Mouse (Mus musculus): ENCODE measurements around the gene Elf1.

Gene Elf1

DNA sequence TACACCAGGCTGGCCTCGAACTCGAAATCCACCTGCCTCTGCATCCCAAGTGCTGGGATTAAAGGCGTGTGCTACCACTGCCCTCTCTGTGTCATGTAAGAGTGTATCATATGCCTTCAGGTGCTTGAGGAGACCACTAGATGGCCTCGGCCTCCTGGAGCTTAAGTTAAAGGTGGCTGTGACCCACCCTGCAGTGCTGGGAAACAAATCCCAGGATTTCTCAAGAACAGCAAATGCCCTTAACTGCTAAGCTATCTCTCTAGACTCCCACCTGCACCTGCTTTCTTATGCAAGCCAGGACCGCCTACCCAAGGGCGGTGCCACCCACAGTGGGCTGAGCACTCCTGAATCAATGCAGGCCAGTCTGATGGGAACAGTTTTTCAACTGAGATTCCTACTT is 83.8 kb downstream of the Elf1 start:
- DNase-seq (ENCODE audit: low read depth in 2 of 2, low spot score in 2 of 2): no peak

DNA sequence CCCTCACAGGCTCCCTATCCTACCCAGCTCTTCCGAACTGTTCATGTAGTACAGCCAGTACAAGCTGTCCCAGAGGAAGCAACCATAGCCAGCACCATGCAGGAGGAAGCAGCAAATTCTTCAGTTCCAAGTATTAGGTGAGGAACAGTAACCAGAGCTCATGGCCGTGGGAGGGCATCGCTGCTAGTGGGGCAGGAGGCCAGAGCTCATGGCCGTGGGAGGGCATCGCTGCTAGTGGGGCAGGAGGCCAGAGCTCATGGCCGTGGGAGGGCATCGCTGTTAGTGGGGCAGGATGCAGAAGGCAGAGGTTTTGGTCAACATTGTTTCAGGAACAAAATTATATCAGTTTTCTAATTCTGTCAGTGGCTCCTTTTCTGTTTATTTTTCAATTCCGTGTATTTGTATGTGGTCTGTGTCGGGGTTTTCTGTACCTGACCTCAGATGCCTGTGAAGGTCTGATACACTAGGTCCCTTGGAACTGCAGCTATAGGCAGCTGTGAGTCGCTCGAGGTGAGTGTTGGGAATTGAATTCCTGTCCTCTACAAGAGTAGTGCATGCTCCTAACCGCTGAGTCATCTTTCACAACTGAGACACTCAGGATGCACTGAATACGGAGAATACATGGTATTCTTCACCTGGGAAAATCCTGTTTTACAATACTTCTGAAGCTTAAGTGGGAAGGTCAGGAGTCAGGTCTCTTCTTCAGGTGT is 92.6 kb downstream of the Elf1 start:
- DNase-seq (ENCODE audit: low read depth in 2 of 2, low spot score in 2 of 2): no peak

DNA sequence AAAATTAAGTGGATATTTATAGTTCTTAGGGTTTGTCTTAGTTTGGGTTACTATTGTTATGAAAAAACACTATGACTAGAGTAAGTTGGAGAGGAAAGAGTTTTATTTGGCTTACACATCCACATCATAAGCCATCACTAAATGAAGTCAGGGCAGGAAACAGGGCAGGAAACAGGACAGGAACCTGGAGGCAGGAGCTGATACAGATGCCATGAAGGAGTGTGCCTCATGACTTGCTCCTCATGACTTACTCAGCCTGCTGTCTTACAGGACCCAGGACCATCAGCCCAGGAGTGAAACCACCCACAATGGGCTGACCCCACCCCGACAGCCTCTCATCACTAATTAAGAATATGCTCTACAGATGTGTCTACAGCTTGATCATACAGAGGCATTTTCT is 93.4 kb downstream of the Elf1 start:
- DNase-seq (ENCODE audit: low read depth in 2 of 2, low spot score in 2 of 2): no peak

DNA sequence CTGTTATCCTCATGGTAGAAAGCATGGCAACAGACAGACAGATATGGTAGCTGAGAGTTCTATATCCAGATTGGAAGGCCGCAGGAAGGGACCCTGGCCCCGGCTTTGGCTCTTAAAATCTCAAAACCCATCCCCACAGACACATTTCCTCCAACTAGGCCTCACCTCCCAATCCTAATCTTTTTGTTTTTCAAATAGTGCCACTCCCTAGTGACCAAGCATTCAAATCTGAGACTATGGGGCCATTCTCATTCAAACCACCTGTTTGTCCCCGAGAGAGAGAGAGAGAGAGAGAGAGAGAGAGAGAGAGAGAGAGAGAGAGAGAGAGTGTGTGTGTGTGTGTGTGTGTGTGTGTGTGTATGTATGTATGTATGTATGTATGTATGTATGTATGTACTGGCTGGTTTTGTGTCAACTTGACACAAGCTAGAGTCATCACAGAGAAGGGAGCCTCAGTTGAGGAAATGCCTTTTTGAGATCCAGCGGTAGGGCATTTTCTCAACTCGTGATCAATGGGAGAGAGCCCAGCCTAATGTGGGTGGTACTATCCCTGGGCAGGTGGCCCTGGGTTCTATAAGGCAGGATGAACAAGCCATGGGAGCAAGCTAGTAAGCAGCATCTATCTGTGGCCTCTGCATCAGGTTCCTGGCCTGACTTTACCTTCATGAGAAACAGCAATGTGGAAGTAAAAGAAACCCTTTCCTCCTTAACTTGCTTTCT is 102.7 kb downstream of the Elf1 start:
- DNase-seq (ENCODE audit: low read depth in 2 of 2, low spot score in 2 of 2): no peak

DNA sequence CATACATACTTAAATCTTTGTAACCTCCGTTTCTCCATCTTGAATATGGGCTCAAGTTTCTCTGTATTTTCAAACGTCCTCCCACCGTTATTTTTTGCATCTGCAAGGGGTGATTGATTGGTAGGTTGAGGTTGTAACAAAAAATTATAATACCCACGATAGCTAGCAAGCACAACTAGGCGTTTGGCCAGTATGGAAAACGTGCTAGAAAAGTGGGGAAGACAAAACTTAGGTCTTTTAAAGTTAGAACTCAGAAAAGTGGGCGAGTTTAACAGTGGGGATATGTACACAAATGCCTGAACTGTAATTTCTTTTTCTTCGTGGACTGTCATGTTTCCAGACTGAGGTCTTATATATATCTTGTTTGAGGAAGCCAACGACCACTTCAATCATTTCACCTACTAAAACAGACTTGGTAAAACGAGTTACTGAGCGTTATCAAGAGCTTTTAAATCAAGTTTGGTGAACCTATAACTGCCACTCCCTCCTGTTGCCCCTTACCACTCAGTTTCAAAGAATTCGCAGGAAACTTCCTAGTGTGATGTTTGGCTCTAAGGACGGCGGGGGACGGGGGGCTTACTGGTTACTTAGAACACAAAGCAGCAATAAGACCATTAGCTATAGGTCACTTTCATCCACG is 105.6 kb downstream of the Elf1 start:
- no peak for DNase-seq (ENCODE audit: low read depth in 2 of 2, low spot score in 2 of 2)

DNA sequence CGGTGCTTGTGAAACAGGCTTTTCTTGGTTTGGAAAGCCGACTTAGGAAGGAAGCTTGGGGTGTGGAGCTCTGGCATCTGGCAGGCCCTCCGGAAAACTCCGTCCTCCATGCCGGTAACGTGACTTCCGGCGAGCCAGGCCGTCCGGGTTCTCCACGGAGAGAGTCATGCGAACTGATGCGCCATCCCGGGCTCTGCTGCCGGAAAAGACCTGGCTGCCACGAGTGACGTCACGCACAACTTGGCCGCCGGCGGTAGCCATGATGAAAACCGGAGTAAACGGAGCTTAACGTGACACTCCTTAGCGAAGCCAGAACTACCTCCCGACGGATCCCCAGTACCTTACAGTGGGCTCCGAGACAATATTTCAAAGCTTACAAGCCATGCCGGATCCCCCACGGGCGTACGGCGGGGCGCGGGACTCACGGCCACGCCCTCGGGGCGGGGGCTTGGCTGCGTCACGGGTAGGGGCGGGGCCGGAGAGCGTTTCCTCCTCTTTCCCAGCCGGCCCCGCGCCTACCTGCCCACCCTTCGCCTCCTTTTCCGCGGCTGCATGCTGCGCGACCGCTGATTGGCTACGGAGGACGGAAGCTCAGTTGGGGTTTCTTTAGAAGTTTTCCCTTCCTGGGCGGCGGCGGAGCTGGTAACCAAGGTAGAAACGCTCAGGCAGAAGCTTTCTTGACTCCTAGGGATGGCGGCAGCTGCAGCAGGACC is 106.3 kb downstream of the Elf1 start, which contains the start of gene Sugt1:
Gene Sugt1 (plus strand): TSS at position 553 of the 713 bp plus-strand sequence.
- peak; percentile 96 for DNase-seq (ENCODE audit: low read depth in 2 of 2, low spot score in 2 of 2)

DNA sequence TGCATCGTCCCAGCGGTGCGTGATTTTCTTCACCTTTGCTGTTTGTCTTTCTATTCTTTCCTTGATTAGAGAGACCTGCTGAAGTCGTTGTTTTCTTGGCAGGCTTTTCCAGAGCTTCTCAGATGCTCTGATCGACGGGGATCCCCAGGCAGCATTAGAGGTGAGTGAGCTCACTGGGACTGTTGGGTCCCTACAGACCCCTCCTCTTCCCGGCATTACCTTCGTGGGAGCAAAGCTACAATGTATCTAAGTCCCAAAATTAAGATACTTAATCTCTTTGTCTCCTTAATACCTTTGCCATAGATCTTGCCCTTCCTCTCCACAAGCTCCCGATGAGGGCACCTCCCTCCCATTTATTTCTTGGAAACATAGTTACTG is 106.8 kb downstream of the Elf1 start:
- DNase-seq (ENCODE audit: low read depth in 2 of 2, low spot score in 2 of 2): no peak

DNA sequence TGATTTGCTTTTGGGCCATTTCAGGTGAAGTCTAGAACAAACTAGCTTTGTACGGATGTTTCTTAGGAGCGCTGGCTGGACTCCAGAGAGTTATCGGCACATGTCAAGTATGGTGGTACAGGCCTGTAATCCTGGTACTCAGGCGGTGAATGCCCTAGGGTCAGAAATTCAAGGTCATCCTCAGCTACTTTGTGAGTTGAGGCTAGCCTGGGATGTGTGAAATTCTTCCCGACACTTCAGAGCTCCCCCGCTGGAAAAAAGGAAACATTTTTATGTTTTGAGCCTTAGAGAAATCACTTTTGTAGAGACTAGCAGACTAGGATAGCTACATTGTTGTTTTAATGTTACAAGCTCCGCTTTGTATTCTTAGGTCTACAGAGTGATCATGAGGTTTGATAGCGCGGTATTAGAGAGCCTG is 107.5 kb downstream of the Elf1 start:
- DNase-seq (ENCODE audit: low read depth in 2 of 2, low spot score in 2 of 2): no peak

DNA sequence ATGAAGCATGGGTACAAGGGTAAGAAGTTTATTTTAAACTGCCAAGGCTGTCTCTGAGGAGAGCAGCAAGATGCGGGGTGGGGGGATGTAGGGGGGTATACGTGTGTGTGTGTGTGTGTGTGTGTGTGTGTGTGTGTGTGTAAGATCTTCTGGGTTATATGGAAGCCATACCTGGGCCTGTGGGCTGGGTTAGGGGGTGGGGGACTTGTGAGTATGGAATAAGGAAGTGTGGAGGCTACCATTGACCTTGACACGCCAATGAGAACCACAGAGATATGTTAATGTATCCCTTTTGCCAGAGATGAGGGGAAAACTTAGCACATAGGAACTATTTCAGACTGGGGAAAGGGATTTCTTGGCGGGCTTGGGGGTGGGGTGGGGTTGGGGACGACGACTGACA is 108.4 kb downstream of the Elf1 start:
- DNase-seq (ENCODE audit: low read depth in 2 of 2, low spot score in 2 of 2): no peak

DNA sequence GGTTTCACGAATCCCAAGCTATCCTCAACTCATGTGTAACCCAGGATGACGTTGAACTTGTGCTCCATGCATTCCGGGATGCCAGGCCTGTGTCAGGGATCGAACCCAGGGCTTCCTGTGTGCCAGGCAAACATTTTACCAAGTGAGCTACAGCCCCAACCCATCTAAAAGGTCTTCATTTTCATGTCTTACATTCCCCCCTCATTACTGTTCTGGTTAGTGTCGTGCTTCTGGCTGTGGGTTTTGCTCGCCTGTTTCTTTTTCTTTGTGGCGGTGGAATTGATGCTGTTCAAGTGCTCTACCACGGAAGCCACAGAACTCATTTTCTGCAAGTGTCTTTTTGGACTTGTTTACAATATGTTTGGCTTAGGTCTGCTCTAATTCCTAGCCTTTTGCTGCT is 109.9 kb downstream of the Elf1 start:
- DNase-seq (ENCODE audit: low read depth in 2 of 2, low spot score in 2 of 2): peak; percentile 73 to 75

DNA sequence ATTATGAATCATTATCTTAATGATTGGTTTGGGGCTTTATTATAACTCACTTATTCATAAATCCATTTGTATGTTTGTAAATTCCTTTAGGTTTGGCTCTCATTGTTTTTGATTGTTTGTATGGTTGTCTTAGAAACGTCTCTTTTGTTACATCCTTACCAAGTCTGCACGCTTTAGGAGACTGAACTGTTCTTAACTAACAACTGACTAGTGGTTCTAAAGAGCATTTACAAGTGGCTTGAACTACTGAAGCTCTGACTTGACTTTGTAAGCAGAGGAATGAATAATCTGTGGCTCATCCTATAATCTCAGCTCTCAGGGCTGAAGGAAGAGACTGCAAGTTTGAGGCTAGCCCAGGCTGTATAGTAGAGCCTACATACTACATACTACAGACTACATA is 110.6 kb downstream of the Elf1 start:
- DNase-seq (ENCODE audit: low read depth in 2 of 2, low spot score in 2 of 2): no peak

DNA sequence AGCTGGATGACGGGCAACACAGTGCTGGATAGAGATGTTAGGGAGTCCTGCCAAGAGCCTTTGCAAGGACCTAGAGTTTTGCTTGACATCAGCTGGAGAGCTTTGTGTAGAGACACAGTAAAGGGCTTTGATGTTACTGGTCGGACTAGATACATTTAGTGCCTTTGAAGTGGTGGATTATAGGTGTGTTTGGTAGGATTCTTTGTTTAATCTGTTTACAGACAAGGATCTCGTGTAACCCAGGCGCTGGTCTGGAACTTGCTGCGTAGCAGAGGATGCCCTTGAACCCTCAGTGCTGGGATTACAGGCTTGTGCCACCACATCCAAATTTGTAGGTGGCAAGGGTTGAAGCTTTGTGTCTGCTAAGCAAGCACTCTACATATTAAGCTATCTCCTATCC is 113.1 kb downstream of the Elf1 start:
- DNase-seq (ENCODE audit: low read depth in 2 of 2, low spot score in 2 of 2): no peak

DNA sequence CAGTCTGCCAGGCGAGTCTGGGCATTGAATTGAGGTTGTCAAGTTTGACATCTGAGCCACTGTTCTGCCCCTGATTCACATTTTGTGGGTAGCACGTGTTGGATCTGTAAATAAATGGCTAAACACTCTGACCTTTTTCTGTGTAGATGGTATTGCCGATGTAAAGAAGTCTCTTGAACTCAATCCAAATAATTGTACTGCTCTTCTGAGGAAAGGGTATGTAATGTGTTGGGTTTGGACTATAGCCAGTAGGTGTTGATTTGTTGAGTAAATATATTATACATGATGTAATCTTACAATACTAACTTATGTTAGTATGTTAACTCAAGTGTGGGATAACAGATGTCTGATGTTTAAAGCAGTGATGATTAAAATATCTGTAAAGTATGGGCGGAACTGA is 115.6 kb downstream of the Elf1 start:
- DNase-seq (ENCODE audit: low read depth in 2 of 2, low spot score in 2 of 2): no peak

DNA sequence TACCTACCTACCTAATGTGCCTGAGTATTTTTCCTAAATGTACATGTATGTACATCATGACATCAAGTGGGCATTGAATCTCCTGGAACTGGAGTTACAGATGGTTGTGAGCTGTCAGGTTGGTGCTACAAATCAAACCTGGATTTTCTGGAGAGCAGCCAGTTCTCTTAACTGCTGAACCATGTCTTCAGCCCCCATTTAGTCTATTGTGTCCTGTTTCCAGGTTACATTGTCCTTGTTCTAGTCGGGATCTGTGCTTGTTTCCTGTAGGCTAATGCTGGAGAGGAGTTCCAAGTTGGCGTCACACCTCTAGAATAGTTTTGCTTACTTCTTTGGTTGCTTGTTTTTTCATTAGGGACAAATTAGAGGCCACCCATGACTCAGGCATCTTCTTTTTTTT is 124.9 kb downstream of the Elf1 start:
- no peak for DNase-seq (ENCODE audit: low read depth in 2 of 2, low spot score in 2 of 2)

DNA sequence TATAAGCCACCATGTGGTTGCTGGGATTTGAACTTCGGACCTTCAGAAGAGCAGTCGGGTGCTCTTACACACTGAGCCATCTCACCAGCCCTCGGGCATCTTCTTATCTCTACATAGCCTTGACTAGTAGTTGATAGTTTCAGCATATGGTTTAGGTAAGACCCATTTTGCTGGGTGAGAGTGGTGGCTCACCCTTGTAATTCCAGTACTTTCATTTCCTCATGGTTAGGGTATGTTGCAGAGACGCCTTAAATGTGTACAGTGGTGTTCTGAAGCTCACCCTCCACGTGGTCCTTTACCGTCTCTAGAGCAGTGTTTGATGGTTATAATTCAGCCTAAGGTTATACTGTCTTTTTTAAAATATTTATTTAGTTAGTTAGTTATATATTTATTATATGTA is 125.4 kb downstream of the Elf1 start:
- DNase-seq (ENCODE audit: low read depth in 2 of 2, low spot score in 2 of 2): no peak

DNA sequence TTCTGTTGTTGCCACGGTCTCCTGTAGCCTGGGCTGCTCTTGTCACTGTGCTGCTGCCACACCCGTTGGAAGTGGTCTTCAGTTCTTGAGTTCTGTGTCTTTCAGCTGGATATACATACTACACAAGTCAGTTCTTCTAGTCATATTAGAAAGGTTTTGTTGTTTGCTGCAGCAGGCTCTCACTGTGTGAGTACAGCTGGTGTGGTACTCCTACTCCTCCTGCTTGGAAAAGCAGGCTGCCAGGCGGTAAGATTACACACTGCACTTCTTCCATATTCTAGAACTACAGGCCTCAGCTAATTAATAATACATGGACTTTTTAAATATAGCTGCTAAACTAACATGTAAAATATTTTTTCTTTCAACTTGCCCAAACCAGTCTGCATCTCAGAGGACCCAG is 125.9 kb downstream of the Elf1 start:
- DNase-seq (ENCODE audit: low read depth in 2 of 2, low spot score in 2 of 2): no peak

DNA sequence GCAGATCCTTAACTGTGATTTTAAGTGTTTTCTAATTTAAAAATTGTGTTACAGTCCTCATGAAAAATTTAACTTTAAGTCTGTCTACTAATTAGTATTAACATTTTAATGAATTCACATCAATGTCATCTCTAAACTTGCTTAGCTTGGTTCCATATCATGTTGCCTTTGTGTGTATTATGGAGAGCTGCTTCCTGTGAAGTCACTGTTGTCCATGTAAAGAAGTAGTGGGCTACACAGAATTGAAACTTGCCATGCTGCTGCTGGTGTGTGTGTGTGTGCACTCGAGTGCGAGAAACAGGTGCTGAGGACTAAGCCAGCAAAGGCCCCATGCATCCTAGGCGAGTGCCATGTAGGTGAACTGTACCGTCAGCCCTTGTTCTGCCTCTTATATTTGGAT is 126.4 kb downstream of the Elf1 start:
- no peak for DNase-seq (ENCODE audit: low read depth in 2 of 2, low spot score in 2 of 2)

DNA sequence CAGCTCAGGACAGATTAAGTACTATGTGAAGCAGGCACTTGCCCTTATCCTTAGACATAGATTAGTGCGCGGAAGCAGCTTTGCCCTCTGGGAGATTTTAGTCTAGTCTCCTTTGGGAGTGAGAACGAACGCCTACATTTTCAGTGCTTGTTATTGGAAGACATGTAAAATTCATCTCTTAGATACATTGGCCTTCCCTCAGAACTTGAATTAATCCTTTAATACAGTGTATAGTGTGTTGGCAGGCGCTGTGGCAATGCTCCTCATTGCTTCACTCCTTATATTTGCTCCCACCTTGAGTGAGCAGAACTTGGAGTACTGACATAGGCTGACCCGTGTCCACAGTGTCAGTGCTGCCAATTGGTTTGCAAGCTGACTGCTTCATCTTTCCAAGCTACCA is 127.3 kb downstream of the Elf1 start:
- DNase-seq (ENCODE audit: low read depth in 2 of 2, low spot score in 2 of 2): no peak

DNA sequence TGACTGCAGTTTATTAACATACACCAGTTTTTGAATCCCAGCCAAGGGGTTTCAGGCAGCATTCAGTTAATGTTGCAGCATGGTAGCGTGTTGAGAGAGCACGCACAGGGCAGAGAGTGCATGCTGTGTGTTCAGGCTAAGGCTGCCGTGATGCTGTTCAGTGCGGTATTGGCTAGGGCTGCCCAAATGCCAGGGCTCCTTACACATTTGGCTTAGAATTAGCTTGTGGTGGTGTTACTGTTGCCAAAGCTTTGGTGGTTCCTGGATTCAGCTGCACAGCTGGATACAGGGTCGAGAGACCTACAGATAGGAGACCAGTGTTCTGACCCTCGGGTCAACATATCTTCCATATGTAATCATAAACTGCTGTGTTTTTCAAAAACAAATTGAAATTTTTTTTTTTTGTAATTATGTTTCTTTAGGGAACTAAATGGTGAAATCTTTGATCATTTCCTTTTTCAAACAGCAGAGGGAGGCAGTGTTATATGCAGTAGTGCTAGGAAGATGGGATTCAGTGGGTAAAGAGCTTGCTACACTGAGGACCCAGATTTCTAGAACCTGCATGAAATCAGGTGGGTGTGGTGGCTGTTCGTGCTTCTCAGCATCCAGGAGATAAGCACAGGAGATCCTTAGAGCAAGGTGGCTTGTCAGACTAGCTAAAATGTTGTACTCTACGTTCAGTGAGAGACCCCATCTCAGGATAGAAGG is 136.3 kb downstream of the Elf1 start:
- no peak for DNase-seq (ENCODE audit: low read depth in 2 of 2, low spot score in 2 of 2)

DNA sequence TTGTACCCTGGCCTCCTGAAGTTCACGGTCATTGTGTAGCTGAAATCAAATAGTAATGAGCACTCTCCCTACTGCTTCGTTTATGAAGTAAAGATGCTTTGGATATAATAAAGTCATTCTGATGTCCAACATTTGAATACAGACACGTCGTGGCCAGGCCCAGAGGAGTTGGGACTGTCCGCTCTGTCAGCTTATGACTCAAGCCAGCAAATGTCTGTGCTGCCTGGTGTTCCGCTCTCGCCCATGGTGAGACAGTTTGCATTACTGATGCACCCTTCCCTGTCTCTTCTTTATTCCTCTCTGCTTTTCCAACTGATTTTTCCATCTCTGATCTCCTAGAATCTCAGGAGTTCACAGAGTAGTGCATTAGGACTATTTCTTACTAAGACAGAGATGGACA is 138.8 kb downstream of the Elf1 start:
- DNase-seq (ENCODE audit: low read depth in 2 of 2, low spot score in 2 of 2): no peak

DNA sequence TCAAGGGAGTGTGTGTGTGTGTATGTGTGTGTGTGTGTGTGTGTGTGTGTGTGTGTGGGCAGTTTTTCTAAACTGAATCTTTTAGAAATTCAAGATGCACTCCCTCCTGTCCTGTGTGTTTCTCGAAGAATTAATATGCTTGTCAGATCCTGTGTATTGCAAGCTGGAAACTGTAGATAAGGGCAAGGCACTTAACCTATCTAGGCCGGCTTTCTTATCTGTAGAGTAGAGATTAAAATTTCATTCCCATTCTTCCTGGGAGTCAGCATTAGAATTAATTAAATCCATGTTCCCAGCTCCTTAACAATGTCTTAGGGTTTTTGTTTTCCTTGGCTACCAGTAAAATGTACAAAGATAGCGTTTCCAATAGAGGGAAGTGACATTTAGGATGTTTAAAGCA is 140.1 kb downstream of the Elf1 start:
- DNase-seq (ENCODE audit: low read depth in 2 of 2, low spot score in 2 of 2): no peak
